Mouse (Mus musculus) bone marrow, adult 2 months (tissue): ENCODE results near the gene Tspan2. TPM values are rescaled to one million over a fixed set of nuclear protein-coding genes. Genes with fewer than 3 reads are reported as not detected.

Experiments
- H3K27ac ChIP-seq: fragments of 200-500 bp; 2 replicates; pipeline ENCODE4 v1.5.1; 2012; ENCODE audit warnings: low read depth, mild to moderate bottlenecking, control low read depth, inconsistent platforms, low read length; ENCODE audit not compliant: control insufficient read depth, poor library complexity, insufficient read depth
- H3K4me1 ChIP-seq: fragments of 200-500 bp; 2 replicates; pipeline ENCODE4 v1.6.1; 2011; ENCODE audit warnings: low read length; ENCODE audit not compliant: control insufficient read depth, insufficient read depth
- H3K4me3 ChIP-seq: fragments of 200-500 bp; replicated peaks from 2 replicates; pipeline ENCODE3; 2011; ENCODE audit warnings: mild to moderate bottlenecking, low read depth, low read length, control low read depth; ENCODE audit not compliant: control insufficient read depth
- CTCF ChIP-seq: fragments of 200-500 bp; IDR thresholded peaks from 2 replicates; pipeline ENCODE4 v1.5.1; 2011; ENCODE audit warnings: low read length, control low read depth; ENCODE audit not compliant: control insufficient read depth, insufficient read depth
- POLR2A ChIP-seq: fragments of 200-500 bp; IDR thresholded peaks from 2 replicates; pipeline ENCODE4 v1.6.1; 2011; ENCODE audit warnings: low read depth, mild to moderate bottlenecking, control low read depth, low read length, borderline replicate concordance; ENCODE audit not compliant: control insufficient read depth
- WGBS: fragments of 180-500 bp; shearing (Covaris S2); methylation state at CpG from one replicate; pipeline ENCODE4 v1.1.7; 2018; 5-methylcytosine and 5-hydroxymethylcytosine counted together
- polyA plus RNA-seq: library from polyadenylated mRNA; stranded (reverse); fragments of >200 nt; gene quantifications from 2 replicates; pipeline ENCODE4 v1.2.4, GENCODE M21; 2011; ENCODE audit warnings: low replicate concordance; ENCODE audit not compliant: missing spikeins, insufficient read depth, insufficient read length

The Tspan2 gene
- polyA plus RNA-seq, 1 experiment: 6.6 TPM

- Histone ChIP-seq H3K4me1 (no peaks in the 10 kb centered on the region; the same call in 1 of the 2 replicates), H3K27ac (no peak overlapping the region), H3K4me3 (no peak overlapping the region)
- 89% methylated on average over 5 of the region's 5 CpGs for WGBS
- no peak for TF ChIP-seq CTCF
- TF ChIP-seq POLR2A: no peak
Observed at GRCm38 (mm10) chr3:102751136-102751535, 16.8 kb downstream of the Tspan2 start.

DNA sequence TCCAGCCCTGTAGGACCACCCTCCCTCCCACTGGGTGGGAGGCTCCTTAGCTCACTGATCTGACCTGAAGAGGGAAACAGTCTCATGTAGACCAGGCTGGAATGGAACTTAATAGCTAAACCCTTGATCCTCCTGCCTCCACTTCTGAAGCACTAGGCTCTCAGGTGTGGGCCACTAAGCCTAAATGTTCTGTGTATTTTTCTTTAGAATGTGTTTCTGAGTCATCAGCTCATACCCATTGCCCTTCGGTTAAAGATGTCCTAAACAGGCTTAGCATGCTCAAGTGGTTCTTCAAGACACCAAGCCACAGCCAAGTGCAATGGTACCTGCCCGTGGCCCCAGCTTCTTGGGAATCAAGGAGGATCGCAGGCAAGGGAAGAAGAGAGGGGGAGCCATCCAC, 17.2 kb downstream of the Tspan2 start:
- Histone ChIP-seq H3K27ac (no peak overlapping the region), H3K4me1 (no peaks in the 10 kb centered on the region), H3K4me3 (no peak overlapping the region)
- TF ChIP-seq CTCF (no peak), POLR2A (no peak)
- WGBS: 87% methylated on average over 3 of the region's 3 CpGs

DNA sequence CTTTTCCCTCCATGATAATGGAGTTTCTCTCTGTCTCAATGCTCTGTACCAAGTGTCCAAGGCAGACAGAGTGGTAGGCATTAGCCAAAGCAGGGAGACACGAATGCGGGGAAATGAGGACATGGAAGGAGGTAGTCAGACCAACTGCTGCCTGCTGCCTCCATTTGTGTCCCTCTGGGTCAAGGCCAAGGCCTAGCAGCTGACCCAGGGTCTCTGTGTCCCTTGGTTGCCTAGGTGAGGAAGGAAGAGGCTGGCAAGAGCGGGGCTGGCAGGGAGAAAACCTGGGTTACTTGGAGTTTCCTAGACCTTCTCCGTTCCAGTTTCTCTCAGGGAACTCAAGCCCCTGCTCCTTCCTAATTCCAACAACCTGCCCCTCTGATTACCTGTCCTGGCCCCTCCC, 17.7 kb downstream of the Tspan2 start:
- TF ChIP-seq CTCF (no peak), POLR2A (no peak)
- WGBS: 88% methylated on average over 4 of the region's 4 CpGs
- no peak overlapping the region for H3K4me3 ChIP-seq
- H3K4me1 ChIP-seq: no peaks in the 10 kb centered on the region
- no peak overlapping the region for H3K27ac ChIP-seq

DNA sequence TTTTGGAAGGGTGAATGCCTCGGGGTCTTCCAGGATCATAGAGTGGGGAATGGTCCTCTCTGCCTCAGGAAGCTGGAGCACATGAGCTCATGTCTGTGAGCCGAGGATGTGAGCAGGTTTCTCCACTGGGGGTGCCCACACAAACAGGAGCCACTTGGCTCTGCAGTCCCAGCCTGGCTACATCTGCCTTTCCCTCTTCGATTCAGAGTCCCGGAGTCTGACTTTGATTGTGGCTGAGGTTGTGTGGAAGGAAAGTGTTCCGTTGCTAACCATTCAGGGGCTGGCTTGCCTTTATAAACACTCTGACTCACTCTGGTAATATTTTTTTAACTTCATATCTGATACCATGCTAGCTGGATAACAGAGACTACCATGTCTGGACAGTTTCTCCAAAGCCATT, 18.1 kb downstream of the Tspan2 start:
- TF ChIP-seq CTCF: no peak
- TF ChIP-seq POLR2A: no peak
- 77% methylated on average over 5 of the region's 5 CpGs for WGBS

DNA sequence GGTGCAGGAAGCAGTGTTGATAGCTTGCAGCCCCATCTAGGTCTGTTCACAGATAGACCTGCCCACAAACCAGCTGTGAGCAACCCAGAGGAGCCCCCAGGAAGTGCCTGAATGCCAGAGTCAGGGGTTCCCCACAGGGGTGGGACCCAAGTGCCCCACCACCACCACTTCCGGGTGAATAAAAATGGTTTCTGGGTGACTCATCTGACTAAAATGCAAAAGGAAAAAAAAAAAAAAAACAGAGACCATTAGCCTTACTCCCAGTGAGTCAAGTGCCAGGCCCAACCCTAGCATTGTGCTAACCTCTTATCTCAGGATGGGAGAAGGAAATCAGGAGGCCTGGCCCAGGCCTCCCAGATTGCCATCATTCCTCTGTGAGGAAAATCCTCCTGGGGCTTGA, 21.5 kb downstream of the Tspan2 start:
- no peak overlapping the region for H3K4me3 ChIP-seq
- 0% methylated on average over 1 of the region's 1 CpGs for WGBS
- H3K4me1 ChIP-seq: no peaks in the 10 kb centered on the region
- TF ChIP-seq POLR2A (no peak), CTCF (no peak)
- H3K27ac ChIP-seq: no peak overlapping the region

More for the DNA sequence above, 18.1 kb downstream of the Tspan2 start:
- Histone ChIP-seq H3K4me3 (no peak overlapping the region), H3K27ac (no peak overlapping the region), H3K4me1 (no peaks in the 10 kb centered on the region)

DNA sequence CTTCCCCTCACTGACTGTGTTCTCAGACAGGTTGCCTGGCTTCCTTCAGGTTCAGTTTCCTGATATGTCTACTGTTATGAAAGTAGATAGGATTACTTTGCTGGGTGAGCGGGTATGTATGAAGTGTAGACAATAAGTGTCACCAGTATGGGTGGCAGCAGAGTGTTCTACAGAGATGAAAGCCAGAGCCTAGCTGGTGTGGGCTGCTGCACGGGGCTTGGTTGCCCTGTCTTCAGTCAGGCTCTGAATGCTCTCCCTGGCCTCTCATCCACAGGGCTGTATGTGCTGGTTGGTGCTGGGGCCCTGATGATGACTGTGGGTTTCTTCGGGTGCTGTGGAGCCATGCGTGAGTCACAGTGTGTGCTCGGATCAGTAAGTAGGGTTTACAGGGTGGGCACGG, 22.7 kb downstream of the Tspan2 start:
- TF ChIP-seq POLR2A (no peak), CTCF (no peak)
- 84% methylated on average over 6 of the region's 6 CpGs for WGBS
- H3K4me1 ChIP-seq: no peaks in the 10 kb centered on the region

GRCm38 (mm10) chr3:102760236-102760635, 25.9 kb downstream of the Tspan2 start:
- WGBS: 61% methylated on average over 3 of the region's 3 CpGs
- no peak overlapping the region for H3K27ac ChIP-seq
- TF ChIP-seq POLR2A: no peak
- TF ChIP-seq CTCF: no peak

More for the DNA sequence above, 22.7 kb downstream of the Tspan2 start:
- Histone ChIP-seq H3K27ac (no peak overlapping the region), H3K4me3 (no peak overlapping the region)

DNA sequence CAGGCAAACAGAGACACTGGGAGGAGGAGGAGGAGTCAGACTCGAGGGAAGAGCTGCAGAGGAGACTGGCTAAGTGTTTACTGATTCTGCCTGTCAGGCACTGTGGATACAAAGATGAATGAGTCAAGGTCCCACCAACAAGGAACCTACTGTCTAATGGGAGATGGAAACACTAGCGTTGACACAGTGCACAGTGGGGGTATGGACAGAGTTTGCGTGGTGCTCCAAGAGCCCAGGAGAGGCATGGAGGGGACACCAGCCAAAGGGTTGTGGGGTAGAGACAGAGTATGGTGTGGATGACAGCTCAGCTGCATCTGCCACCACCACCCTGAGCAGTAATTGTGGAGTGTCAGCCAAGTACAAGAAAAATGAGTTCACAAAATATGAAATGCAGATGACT, 28.1 kb downstream of the Tspan2 start:
- H3K4me1 ChIP-seq: no peaks in the 10 kb centered on the region
- 85% methylated on average over 3 of the region's 3 CpGs for WGBS
- no peak overlapping the region for H3K4me3 ChIP-seq
- no peak for TF ChIP-seq POLR2A
- no peak for TF ChIP-seq CTCF
- H3K27ac ChIP-seq: no peak overlapping the region

More at GRCm38 (mm10) chr3:102760236-102760635, 25.9 kb downstream of the Tspan2 start:
- Histone ChIP-seq H3K4me3 (no peak overlapping the region), H3K4me1 (no peaks in the 10 kb centered on the region)
